Mouse (Mus musculus): ENCODE data around the gene Rimklb. TPM values are rescaled to one million over a fixed set of nuclear protein-coding genes. Genes with fewer than 3 reads are reported as not detected.

Rimklb gene
- total and polyA plus RNA-seq, 3 experiments = not detected

- Histone ChIP-seq H3K9me3 (replicated peaks; ENCODE audit: low read length) (no peaks in the 10 kb centered on the region), H3K79me2 (replicated peaks; ENCODE audit: control insufficient read depth, extremely low read depth, insufficient read depth, poor library complexity, severe bottlenecking) (no peaks in the 10 kb centered on the region), H3K9ac (ENCODE audit: insufficient read depth, low read depth) (no peak overlapping the region), H3K4me2 (ENCODE audit: insufficient read depth, low read depth, poor library complexity, severe bottlenecking) (no peak overlapping the region), H3K36me3 (replicated peaks in 1 of 2; ENCODE audit: control insufficient read depth in 1 of 2, insufficient read depth in 1 of 2, low read length in 1 of 2) (no peaks in the 10 kb centered on the region), H3K4me1 (ENCODE audit: control insufficient read depth in 1 of 2, insufficient read depth in 2 of 2) (peaks cover 0 to 9% of the 10 kb centered on the region in 2 experiments; a peak in 2 of 4 replicates), H3K4me3 (replicated peaks in 1 of 3; ENCODE audit: low read depth in 2 of 3, low read length in 2 of 3, poor library complexity in 1 of 3) (no peak overlapping the region), H3K27me3 (replicated peaks) (peaks cover 28% of the 10 kb centered on the region), H3K27ac (ENCODE audit: insufficient read depth, low read depth) (no peak overlapping the region)
- no peak for DNase-seq (ENCODE audit: extremely low read depth)
- dilution Hi-C loops (cut with MboI; ENCODE audit: extremely low pct_ligation_motif_present, extremely low pct_unique_long_range_greater_than_20kb, low sequenced_read_pairs) (no loop called here), in situ Hi-C loops (cut with MboI; ENCODE audit: low pct_ligation_motif_present, low pct_unique_long_range_greater_than_20kb, low sequenced_read_pairs) (no loop called here)
- TF ChIP-seq CTCF (conservative IDR thresholded peaks at IDR 0.05 in 1 of 2, IDR thresholded peaks at IDR 0.05 in 1 of 2; ENCODE audit: low read depth in 2 of 2, low read length in 2 of 2) (no peak), RCOR1 (conservative IDR thresholded peaks at IDR 0.05; ENCODE audit: low read depth, low read length) (no peak)
Measured at GRCm38 (mm10) chr6:122493799-122494472, 4.6 kb downstream of the Rimklb start.

GRCm38 (mm10) chr6:122492479-122492878 is 6.1 kb downstream of the Rimklb start:
- Histone ChIP-seq H3K79me2 (replicated peaks; ENCODE audit: control insufficient read depth, extremely low read depth, insufficient read depth, poor library complexity, severe bottlenecking) (no peaks in the 10 kb centered on the region), H3K27ac (ENCODE audit: insufficient read depth, low read depth) (no peak overlapping the region), H3K4me1 (ENCODE audit: control insufficient read depth in 1 of 2, insufficient read depth in 2 of 2) (peaks cover 0 to 9% of the 10 kb centered on the region in 2 experiments; a peak in 2 of 4 replicates), H3K4me2 (ENCODE audit: insufficient read depth, low read depth, poor library complexity, severe bottlenecking) (no peak overlapping the region), H3K36me3 (replicated peaks in 1 of 2; ENCODE audit: control insufficient read depth in 1 of 2, insufficient read depth in 1 of 2, low read length in 1 of 2) (no peaks in the 10 kb centered on the region), H3K9ac (ENCODE audit: insufficient read depth, low read depth) (no peak overlapping the region), H3K4me3 (replicated peaks in 1 of 3; ENCODE audit: low read depth in 2 of 3, low read length in 2 of 3, poor library complexity in 1 of 3) (no peak overlapping the region), H3K9me3 (replicated peaks; ENCODE audit: low read length) (no peaks in the 10 kb centered on the region), H3K27me3 (replicated peaks) (peaks cover 22% of the 10 kb centered on the region)
- in situ Hi-C loops (cut with MboI; ENCODE audit: low pct_ligation_motif_present, low pct_unique_long_range_greater_than_20kb, low sequenced_read_pairs) (no loop called here), dilution Hi-C loops (cut with MboI; ENCODE audit: extremely low pct_ligation_motif_present, extremely low pct_unique_long_range_greater_than_20kb, low sequenced_read_pairs) (no loop called here)
- TF ChIP-seq PAX5 (IDR thresholded peaks at IDR 0.05; ENCODE audit: low read length) (no peak), ZNF384 (IDR thresholded peaks at IDR 0.05; ENCODE audit: low read depth, low read length) (no peak), MYC (IDR thresholded peaks at IDR 0.05; ENCODE audit: low read depth, low read length) (no peak), UBTF (IDR thresholded peaks at IDR 0.05; ENCODE audit: low read depth, low read length) (no peak), JUN (IDR thresholded peaks at IDR 0.05; ENCODE audit: insufficient read depth, low read depth, low read length) (no peak), BHLHE40 (IDR thresholded peaks at IDR 0.05; ENCODE audit: low read depth, low read length) (no peak), CHD2 (IDR thresholded peaks at IDR 0.05; ENCODE audit: low read length) (no peak), NELFE (IDR thresholded peaks at IDR 0.05; ENCODE audit: low read depth, low read length) (no peak), SIN3A (IDR thresholded peaks at IDR 0.05; ENCODE audit: low read length) (no peak), MXI1 (IDR thresholded peaks at IDR 0.05; ENCODE audit: low read depth, low read length) (no peak), CHD1 (IDR thresholded peaks at IDR 0.05; ENCODE audit: low read depth, low read length) (no peak), ZMIZ1 (IDR thresholded peaks at IDR 0.05; ENCODE audit: low read depth, low read length) (no peak), ELF1 (IDR thresholded peaks at IDR 0.05; ENCODE audit: low read depth, low read length) (no peak), MEF2A (IDR thresholded peaks at IDR 0.05; ENCODE audit: borderline replicate concordance, low read depth, low read length) (no peak), E2F4 (IDR thresholded peaks at IDR 0.05; ENCODE audit: insufficient replicate concordance, low read depth, low read length) (no peak), HCFC1 (IDR thresholded peaks at IDR 0.05; ENCODE audit: low read depth, low read length) (no peak), RAD21 (IDR thresholded peaks at IDR 0.05; ENCODE audit: low read depth, low read length) (no peak), USF2 (conservative IDR thresholded peaks at IDR 0.05; ENCODE audit: low read depth, low read length) (no peak), KAT2A (IDR thresholded peaks at IDR 0.05; ENCODE audit: insufficient replicate concordance, low read length) (no peak), MAFK (IDR thresholded peaks at IDR 0.05; ENCODE audit: insufficient replicate concordance, low read length) (no peak)
- no peak for DNase-seq (ENCODE audit: extremely low read depth)

All from CH12.LX (cell line).